Mouse (Mus musculus) ZHBTc4 (cell line): ENCODE results near the gene Olfr692.

Experiments used
- DNase-seq: peaks from one replicate; pipeline ENCODE4 v3.0.0-alpha.2; 2011; ENCODE audit warnings: low read depth, low spot score

Gene Olfr692

DNA sequence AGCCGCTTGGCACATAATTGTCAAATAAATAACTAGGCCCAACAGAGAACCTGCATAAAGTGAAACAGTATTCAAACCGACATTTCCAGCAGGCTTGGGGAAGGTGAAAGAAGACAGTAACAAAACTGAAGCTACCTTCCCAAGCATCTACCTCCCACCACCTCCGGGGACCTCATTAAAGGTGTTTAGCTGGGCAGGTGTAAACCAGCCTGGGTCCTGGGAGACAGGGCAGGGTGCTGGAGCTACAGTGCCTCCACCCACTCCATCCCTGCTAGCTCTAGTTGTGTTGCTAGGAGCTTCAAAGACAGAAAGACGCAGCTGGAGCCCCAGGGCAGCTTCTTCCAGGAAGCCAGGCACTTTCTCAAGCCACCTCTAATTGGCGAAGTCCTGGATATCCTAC, 36.2 kb downstream of the Olfr692 start, which contains the start of gene Cnga4:
Gene Cnga4, plus strand, starts transcription at position 301 of the 400 bp plus-strand sequence.
- DNase-seq = peak; percentile 34

- no peak for DNase-seq
These were observed 38.3 kb downstream of the Olfr692 start for GRCm38 (mm10) chr7:105406322-105406721.

- DNase-seq = peak; percentile 81
These were observed 44.0 kb downstream of the Olfr692 start for GRCm38 (mm10) chr7:105411874-105412632.

DNA sequence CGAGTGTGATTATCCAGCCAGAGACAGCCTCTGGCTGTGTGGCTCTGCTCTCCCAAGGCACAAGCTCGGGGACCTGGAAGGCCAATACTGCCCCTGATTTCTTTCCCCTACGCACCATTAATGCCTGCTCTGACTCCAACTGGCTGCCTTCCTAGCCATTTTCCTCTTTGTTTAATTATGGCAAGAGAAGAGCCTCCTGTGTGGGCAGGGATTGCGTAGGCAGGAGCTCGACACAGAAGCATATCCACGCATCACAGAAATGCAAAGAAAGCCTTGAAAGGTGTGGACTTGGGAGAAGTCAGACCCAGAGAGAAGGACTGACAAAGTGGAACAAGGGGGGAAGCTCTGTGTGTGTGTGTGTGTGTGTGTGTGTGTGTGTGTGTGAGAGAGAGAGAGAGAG, 46.4 kb downstream of the Olfr692 start:
- no peak for DNase-seq

GRCm38 (mm10) chr7:105416529-105416928, 48.5 kb downstream of the Olfr692 start:
- DNase-seq = no peak

- no peak for DNase-seq
These were observed 50.1 kb downstream of the Olfr692 start for GRCm38 (mm10) chr7:105418106-105418505.
